Mouse (Mus musculus) liver, embryonic 15.5 days (tissue): Measurements from ENCODE around the gene Grm2. TPM values are rescaled to one million over a fixed set of nuclear protein-coding genes. Genes with fewer than 3 reads are reported as not detected.

Experiments
- ATAC-seq: fragments of 200-750 bp; cut with Nextera tagmentation; 2 replicates; pipeline ENCODE4 v1.8.0; 2017; ENCODE audit warnings: moderate number of reproducible peaks, mild to moderate bottlenecking, moderate library complexity; ENCODE audit not compliant: insufficient read depth
- H3K27ac ChIP-seq: fragments of 300-500 bp; sonication (generic); replicated peaks from 2 replicates; pipeline ENCODE4 v1.5.1; 2015; ENCODE audit warnings: mild to moderate bottlenecking, inconsistent platforms
- H3K27me3 ChIP-seq: fragments of 300-500 bp; sonication (generic); 2 replicates; pipeline ENCODE4 v1.6.1; 2015; ENCODE audit warnings: mild to moderate bottlenecking, inconsistent platforms
- H3K36me3 ChIP-seq: fragments of 300-500 bp; sonication (generic); replicated peaks from 2 replicates; pipeline ENCODE4 v1.6.1; 2015; ENCODE audit warnings: moderate library complexity, mild to moderate bottlenecking, inconsistent platforms
- H3K4me1 ChIP-seq: fragments of 300-500 bp; sonication (generic); replicated peaks from 2 replicates; pipeline ENCODE4 v1.6.1; 2015; ENCODE audit warnings: inconsistent platforms
- H3K4me2 ChIP-seq: fragments of 300-500 bp; sonication (generic); 2 replicates; pipeline ENCODE4 v1.6.1; 2015; ENCODE audit warnings: moderate library complexity, mild to moderate bottlenecking, inconsistent platforms
- H3K4me3 ChIP-seq: fragments of 300-500 bp; sonication (generic); replicated peaks from 2 replicates; pipeline ENCODE4 v1.5.1; 2015; ENCODE audit warnings: mild to moderate bottlenecking, inconsistent platforms
- H3K9ac ChIP-seq: fragments of 300-500 bp; sonication (generic); 2 replicates; pipeline ENCODE4 v1.6.1; 2015; ENCODE audit warnings: moderate library complexity, mild to moderate bottlenecking, inconsistent platforms
- H3K9me3 ChIP-seq: fragments of 300-500 bp; sonication (generic); replicated peaks from 2 replicates; pipeline ENCODE4 v1.6.1; 2016; ENCODE audit warnings: inconsistent platforms
- WGBS: fragments of 180-500 bp; shearing (Covaris S2); methylation state at CpG from one replicate; pipeline ENCODE4 v1.1.7; 2015; ENCODE audit warnings: mixed read lengths; ENCODE audit not compliant: insufficient replicate concordance; 5-methylcytosine and 5-hydroxymethylcytosine counted together
- polyA plus RNA-seq: library from polyadenylated mRNA; unstranded; fragments of >200 nt; fragmentation: Nextera tagmentation; extraction: Ambion mirVana; gene quantifications from 2 replicates; pipeline ENCODE4 v1.2.1, GENCODE M21; 2015

Gene Grm2
- polyA plus RNA-seq = not detected in 2 replicates

- Histone ChIP-seq H3K9ac (no peak within 1 kb of the TSS), H3K27ac (no peak within 1 kb of the TSS), H3K4me1 (no peaks in the 10 kb centered on the region), H3K9me3 (no peaks in the 10 kb centered on the region), H3K4me3 (peak within 1 kb of the TSS; percentile 8; the same call in 1 of the 2 replicates), H3K27me3 (peaks cover 36% of the 10 kb centered on the region), H3K36me3 (peaks cover 17% of the 10 kb centered on the region; the same call in 1 of the 2 replicates), H3K4me2 (peak within 1 kb of the TSS; percentile 44)
- no peak for ATAC-seq
- WGBS = 3% methylated on average over 37 of the region's 44 CpGs
Observed at GRCm38 (mm10) chr9:106655884-106656720, at the start of gene Grm2. Gene Grm2 (minus strand): TSS chr9:106656082.

GRCm38 (mm10) chr9:106692973-106693481 lies 37.1 kb upstream of the Grm2 start:
- Histone ChIP-seq H3K27ac (no peak overlapping the region), H3K9me3 (no peaks in the 10 kb centered on the region), H3K9ac (no peak overlapping the region), H3K36me3 (peaks cover 31% of the 10 kb centered on the region), H3K4me1 (no peaks in the 10 kb centered on the region), H3K4me3 (no peak overlapping the region), H3K27me3 (no peaks in the 10 kb centered on the region), H3K4me2 (no peak overlapping the region)
- ATAC-seq = no peak
- WGBS = 84% methylated on average over 11 of the region's 11 CpGs

- Histone ChIP-seq H3K4me1 (peaks cover 32% of the 10 kb centered on the region), H3K9ac (no peak overlapping the region), H3K36me3 (peaks cover 10% of the 10 kb centered on the region; the same call in 1 of the 2 replicates), H3K4me2 (no peak overlapping the region), H3K27ac (no peak overlapping the region), H3K27me3 (no peaks in the 10 kb centered on the region), H3K4me3 (no peak overlapping the region), H3K9me3 (no peaks in the 10 kb centered on the region)
- ATAC-seq = no peak
- WGBS = 73% methylated on average over 8 of the region's 8 CpGs
Observed at GRCm38 (mm10) chr9:106688834-106689233, 33.0 kb upstream of the Grm2 start.

GRCm38 (mm10) chr9:106686983-106687650 lies 31.2 kb upstream of the Grm2 start:
- H3K4me1 ChIP-seq = peaks cover 32% of the 10 kb centered on the region
- 30% methylated on average over 8 of the region's 8 CpGs for WGBS
- H3K4me2 ChIP-seq = 0 out of 2 replicates have a peak overlapping the region, but pooled peaks have one; percentile 13
- no peak overlapping the region for H3K9ac ChIP-seq
- H3K9me3 ChIP-seq = no peaks in the 10 kb centered on the region
- no peaks in the 10 kb centered on the region for H3K27me3 ChIP-seq
- H3K4me3 ChIP-seq = no peak overlapping the region
- no peaks in the 10 kb centered on the region for H3K36me3 ChIP-seq
- no peak overlapping the region for H3K27ac ChIP-seq
- ATAC-seq = no peak

- H3K9ac ChIP-seq = peak within 1 kb of the TSS; percentile 61
- H3K27me3 ChIP-seq = no peaks in the 10 kb centered on the region
- H3K4me3 ChIP-seq = peak within 1 kb of the TSS; percentile 70
- peak within 1 kb of the TSS; percentile 96 for H3K4me2 ChIP-seq
- no peaks in the 10 kb centered on the region for H3K9me3 ChIP-seq
- H3K36me3 ChIP-seq = peaks cover under 1% of the 10 kb centered on the region; the same call in 1 of the 2 replicates
- WGBS = under 1% methylated on average over 86 of the region's 86 CpGs
- ATAC-seq = peak; percentile 87
- H3K4me1 ChIP-seq = peaks cover 32% of the 10 kb centered on the region
- peak within 1 kb of the TSS; percentile 73 for H3K27ac ChIP-seq
Observed at GRCm38 (mm10) chr9:106685249-106686101, 29.6 kb upstream of the Grm2 start, which contains the start of gene Tex264. Gene Tex264 (minus strand): TSS chr9:106685927.

- WGBS = 3% methylated on average over 14 of the region's 14 CpGs
Observed at GRCm38 (mm10) chr9:106684918-106685248, 29.0 kb upstream of the Grm2 start.

GRCm38 (mm10) chr9:106684093-106684872 lies 28.4 kb upstream of the Grm2 start:
- Histone ChIP-seq H3K27me3 (no peaks in the 10 kb centered on the region), H3K4me2 (peak overlapping the region; percentile 96), H3K27ac (no peak overlapping the region), H3K4me1 (peaks cover 32% of the 10 kb centered on the region), H3K4me3 (peak overlapping the region; percentile 70), H3K9me3 (no peaks in the 10 kb centered on the region), H3K36me3 (peaks cover 8% of the 10 kb centered on the region; the same call in 1 of the 2 replicates), H3K9ac (peak overlapping the region; percentile 61)
- ATAC-seq = no peak
- whole genome bisulfite sequencing = 44% methylated on average over 6 of the region's 6 CpGs

More at GRCm38 (mm10) chr9:106684918-106685248, 29.0 kb upstream of the Grm2 start:
- Histone ChIP-seq H3K9me3 (no peaks in the 10 kb centered on the region), H3K27ac (no peak overlapping the region; the same call in 1 of the 2 replicates), H3K4me3 (peak overlapping the region; percentile 70), H3K36me3 (peaks cover 6% of the 10 kb centered on the region; the same call in 1 of the 2 replicates), H3K4me2 (peak overlapping the region; percentile 96), H3K27me3 (no peaks in the 10 kb centered on the region), H3K4me1 (peaks cover 32% of the 10 kb centered on the region), H3K9ac (peak overlapping the region; percentile 61)
- no peak for ATAC-seq

GRCm38 (mm10) chr9:106681026-106681425 lies 25.1 kb upstream of the Grm2 start:
- no peak for ATAC-seq
- Histone ChIP-seq H3K9ac (no peak overlapping the region), H3K27me3 (no peaks in the 10 kb centered on the region), H3K4me1 (peaks cover 20% of the 10 kb centered on the region), H3K36me3 (peaks cover 8% of the 10 kb centered on the region; the same call in 1 of the 2 replicates), H3K4me2 (no peak overlapping the region), H3K4me3 (no peak overlapping the region), H3K9me3 (no peaks in the 10 kb centered on the region), H3K27ac (no peak overlapping the region)
- 76% methylated on average over 9 of the region's 9 CpGs for WGBS

- no peak overlapping the region for H3K4me3 ChIP-seq
- H3K4me2 ChIP-seq = no peak overlapping the region
- H3K4me1 ChIP-seq = peaks cover 14% of the 10 kb centered on the region; the same call in 1 of the 2 replicates
- peaks cover 10% of the 10 kb centered on the region; the same call in 1 of the 2 replicates for H3K36me3 ChIP-seq
- ATAC-seq = no peak
- H3K27ac ChIP-seq = no peak overlapping the region
- H3K9ac ChIP-seq = no peak overlapping the region
- no peaks in the 10 kb centered on the region for H3K9me3 ChIP-seq
- no peaks in the 10 kb centered on the region for H3K27me3 ChIP-seq
- 66% methylated on average over 4 of the region's 4 CpGs for WGBS
Observed at GRCm38 (mm10) chr9:106678242-106678641, 22.4 kb upstream of the Grm2 start.

- Histone ChIP-seq H3K4me2 (no peak overlapping the region), H3K9ac (no peak overlapping the region), H3K4me1 (peaks cover 14% of the 10 kb centered on the region; the same call in 1 of the 2 replicates), H3K4me3 (no peak overlapping the region), H3K27me3 (no peaks in the 10 kb centered on the region), H3K36me3 (peaks cover 14% of the 10 kb centered on the region; the same call in 1 of the 2 replicates), H3K27ac (no peak overlapping the region), H3K9me3 (no peaks in the 10 kb centered on the region)
- WGBS = 63% methylated on average over 5 of the region's 5 CpGs
- ATAC-seq = no peak
Observed at GRCm38 (mm10) chr9:106677702-106678101, 21.8 kb upstream of the Grm2 start.
